Mouse (Mus musculus) ES-Bruce4 (cell line): Measurements from ENCODE around the gene Ldlrad1.

ENCODE experiments used
- CTCF ChIP-seq: IDR thresholded peaks from one replicate; pipeline ENCODE4 v1.8.1; 2011; ENCODE audit warnings: low read depth, low read length
- POLR2A ChIP-seq: IDR thresholded peaks from one replicate; pipeline ENCODE4 v1.8.1; 2011; ENCODE audit warnings: low read length; ENCODE audit not compliant: insufficient read depth

- TF ChIP-seq POLR2A (no peak), CTCF (no peak)
Observed at GRCm38 (mm10) chr4:107247110-107247509, 38.1 kb downstream of the Ldlrad1 start.
